Mouse (Mus musculus) C3H10T1/2 (cell line): ENCODE measurements around the gene Ubfd1. TPM values are rescaled to one million over a fixed set of nuclear protein-coding genes. Genes with fewer than 3 reads are reported as not detected.

Experiments used
- polyA plus RNA-seq, 2 experiments: library from polyadenylated mRNA; unstranded; fragments of >200 nt; fragmentation: generic; extraction: Trizol; gene quantifications; one replicate each; pipeline ENCODE4 v1.2.1; 2012; ENCODE audit warnings: missing spikeins in 2 of 2

Gene Ubfd1
- polyA plus RNA-seq, result 10 to 100 TPM in 1 of 2 experiments, 1 to 10 TPM in 1; 6.4 to 15.9 TPM

DNA sequence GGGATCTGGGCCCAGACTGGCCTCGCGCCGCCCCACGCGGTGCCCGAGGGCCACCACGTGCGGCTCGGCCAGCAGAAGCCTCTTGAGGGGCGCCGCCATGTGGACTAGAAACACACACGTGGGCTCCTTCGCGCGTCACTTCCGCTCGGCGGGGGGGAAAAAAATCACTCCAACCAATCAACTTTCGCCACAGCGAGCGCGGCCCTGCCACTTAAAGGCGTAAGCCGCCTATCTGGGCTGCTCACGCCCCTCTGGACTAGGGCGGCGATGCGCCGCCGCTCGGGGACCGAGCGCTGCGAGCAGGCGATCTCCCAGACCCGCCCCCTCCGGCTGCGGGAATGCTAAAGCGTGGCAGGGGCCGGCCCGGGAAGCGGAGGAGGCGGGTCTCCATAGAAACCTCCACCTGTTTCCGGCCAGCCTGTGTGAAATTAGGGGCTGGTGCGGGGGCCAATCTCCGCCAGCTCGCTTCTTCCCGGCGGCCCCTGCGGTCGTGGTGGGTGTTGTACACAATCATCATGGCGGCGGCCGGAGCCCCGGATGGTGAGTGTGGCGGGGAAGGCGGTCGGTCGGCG lies at the start of gene Ubfd1, which contains the start of gene Ears2:
TSS of gene Ubfd1 (plus strand) at position 231 of the 572 bp plus-strand sequence.
TSS of gene Ears2 (minus strand) at position 319 of the 572 bp plus-strand sequence.

DNA sequence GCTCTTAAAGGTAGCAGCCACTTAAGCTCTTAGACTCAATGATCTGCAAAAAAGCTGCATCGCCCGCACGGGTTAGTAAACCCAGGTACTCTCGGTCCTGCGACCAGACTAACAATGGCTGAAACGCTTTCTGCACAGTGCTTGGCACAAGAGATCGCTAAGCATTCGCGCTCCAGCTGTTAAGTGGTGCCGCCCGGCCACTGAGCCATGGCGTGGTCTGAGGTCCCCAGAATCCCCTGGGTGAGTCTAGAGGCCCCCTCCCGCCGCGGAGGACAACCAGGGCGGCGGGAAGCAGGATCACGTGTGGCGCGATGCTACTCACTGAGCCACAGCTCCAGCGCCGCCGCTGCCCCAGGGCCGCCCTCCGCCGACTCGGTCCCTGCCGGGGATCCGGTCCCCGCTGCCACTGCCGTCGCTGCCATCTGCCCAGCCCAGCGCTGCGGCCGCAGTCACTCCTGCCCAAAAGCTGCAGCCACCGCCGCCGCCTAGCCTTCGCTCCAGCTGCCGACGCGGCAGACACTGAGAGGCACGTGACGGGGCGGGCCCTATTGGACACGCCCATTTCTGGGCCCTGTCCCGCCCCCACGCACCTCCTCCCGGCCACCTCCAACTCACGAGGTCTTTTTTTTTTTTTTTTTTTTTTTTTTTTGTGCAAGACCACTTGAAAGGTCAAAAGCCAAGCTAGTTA lies 46.2 kb upstream of the Ubfd1 start, which contains the start of gene Gga2:
TSS of gene Gga2 (minus strand) at position 556 of the 688 bp plus-strand sequence.

DNA sequence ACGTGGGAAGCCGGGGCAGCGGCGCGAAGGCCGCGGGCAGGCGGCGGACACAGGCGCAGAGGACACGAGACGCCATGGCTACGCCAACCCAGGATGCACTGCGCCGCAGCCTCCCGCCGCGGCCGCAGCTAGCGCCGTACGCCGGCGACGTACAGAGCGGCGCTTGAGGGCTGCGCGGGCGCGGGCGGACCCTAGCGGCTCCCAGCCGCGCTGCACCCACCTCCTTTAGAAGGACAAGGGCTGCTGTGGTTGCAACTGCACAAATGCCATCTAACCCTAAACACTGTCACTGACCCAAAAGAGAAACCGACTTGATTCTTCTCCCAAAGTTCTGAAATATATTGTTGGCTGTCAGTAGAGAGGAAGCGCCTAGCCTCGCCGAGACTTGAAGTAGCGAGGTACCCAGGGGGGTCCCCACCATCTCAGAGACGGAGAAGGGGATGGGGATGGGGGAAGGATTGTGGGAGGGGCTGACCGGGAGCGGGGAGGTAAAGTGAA lies 34.8 kb downstream of the Ubfd1 start, which contains the start of gene Ndufab1:
TSS of gene Ndufab1 (minus strand) at position 140 of the 498 bp plus-strand sequence.

Other genes with a start within 250 kb of the Ubfd1 start
- not detected for gene Scnn1b, start 202.1 kb upstream of the Ubfd1 start, polyA plus RNA-seq
- 10 to 100 TPM in 1 of 2 experiments, 1 to 10 TPM in 1; 2.1 to 17.3 TPM for gene Cog7, start 85.5 kb upstream of the Ubfd1 start, polyA plus RNA-seq
- gene Gga2, start 46.0 kb upstream of the Ubfd1 start, polyA plus RNA-seq, result 10 to 100 TPM; 13.0 to 26.4 TPM
- gene Ears2, start 88 bp downstream of the Ubfd1 start, polyA plus RNA-seq, result 1 to 10 TPM; 5.4 to 6.4 TPM
- gene Ndufab1, start 34.7 kb downstream of the Ubfd1 start, polyA plus RNA-seq, result 100 to 1,000 TPM; 380 to 415 TPM
- gene Palb2, start 65.8 kb downstream of the Ubfd1 start, polyA plus RNA-seq, result under 1 TPM; 0.43 to 0.85 TPM
- 10 to 100 TPM; 31.4 to 69.1 TPM for gene Dctn5, start 65.9 kb downstream of the Ubfd1 start, polyA plus RNA-seq
- 100 to 1,000 TPM in 1 of 2 experiments, 10 to 100 TPM in 1; 76.0 to 116 TPM for gene Plk1, start 92.3 kb downstream of the Ubfd1 start, polyA plus RNA-seq
- under 1 TPM in 1 of 2 experiments, not detected in 1; 0.02 TPM for gene Ern2, start 119.0 kb downstream of the Ubfd1 start, polyA plus RNA-seq
- under 1 TPM in 1 of 2 experiments, not detected in 1; 0.02 TPM for gene Chp2, start 152.3 kb downstream of the Ubfd1 start, polyA plus RNA-seq
- gene Prkcb, start 221.6 kb downstream of the Ubfd1 start, polyA plus RNA-seq, result under 1 TPM; 0.01 to 0.07 TPM